Mouse (Mus musculus) heart, embryonic 11.5 days (tissue): ENCODE measurements at regions not wholly inside any gene's neighbourhood (a gene's known extent, or its start where the extent isn't known, plus 50 kb on each side); places are given as distances from the start of the nearest gene placed in this dataset.

Source experiments
- ATAC-seq: fragments of 200-750 bp; cut with Nextera tagmentation; replicated peaks from 2 replicates; pipeline ENCODE4 v1.8.0; 2017; ENCODE audit warnings: moderate library complexity; ENCODE audit not compliant: insufficient number of reproducible peaks, low FRiP score, low TSS enrichment
- H3K27ac ChIP-seq: fragments of 300-500 bp; sonication (generic); 2 replicates; pipeline ENCODE4 v1.5.1; 2014; ENCODE audit warnings: mild to moderate bottlenecking, low read depth, low read length
- H3K27me3 ChIP-seq: fragments of 300-500 bp; sonication (generic); 2 replicates; pipeline ENCODE4 v1.6.1; 2014; ENCODE audit warnings: mild to moderate bottlenecking, low read length, mixed read lengths; ENCODE audit not compliant: control insufficient read depth, insufficient read depth
- H3K36me3 ChIP-seq: fragments of 300-500 bp; sonication (generic); 2 replicates; pipeline ENCODE4 v1.6.1; 2014; ENCODE audit warnings: mild to moderate bottlenecking, low read length, moderate library complexity, mixed read lengths; ENCODE audit not compliant: control insufficient read depth, insufficient read depth
- H3K4me1 ChIP-seq: fragments of 300-500 bp; sonication (generic); 2 replicates; pipeline ENCODE4 v1.6.1; 2014; ENCODE audit warnings: low read length; ENCODE audit not compliant: control insufficient read depth, insufficient read depth
- H3K4me2 ChIP-seq: fragments of 300-500 bp; sonication (generic); 2 replicates; pipeline ENCODE4 v1.6.1; 2014; ENCODE audit warnings: mild to moderate bottlenecking, moderate library complexity
- H3K4me3 ChIP-seq: fragments of 300-500 bp; sonication (generic); 2 replicates; pipeline ENCODE4 v1.5.1; 2014; ENCODE audit warnings: low read depth, low read length
- H3K9ac ChIP-seq: fragments of 300-500 bp; sonication (generic); 2 replicates; pipeline ENCODE4 v1.6.1; 2014; ENCODE audit warnings: mild to moderate bottlenecking, low read depth, low read length, moderate library complexity
- H3K9me3 ChIP-seq: fragments of 300-500 bp; sonication (generic); replicated peaks from 2 replicates; pipeline ENCODE4 v1.6.1; 2016; ENCODE audit warnings: low read length; ENCODE audit not compliant: control insufficient read depth
- WGBS: fragments of 180-500 bp; shearing (Covaris S2); extraction: QIAGEN DNeasy Blood & Tissue Kit; methylation state at CpG from one replicate; pipeline ENCODE4 v1.1.7; 2014; ENCODE audit not compliant: insufficient replicate concordance; 5-methylcytosine and 5-hydroxymethylcytosine counted together

GRCm38 (mm10) chr17:49367791-49368190 is 60.4 kb upstream of the Mocs1 start:
- Histone ChIP-seq H3K27me3 (no peaks in the 10 kb centered on the region), H3K9me3 (no peaks in the 10 kb centered on the region), H3K27ac (no peak overlapping the region), H3K9ac (no peak overlapping the region), H3K4me1 (no peaks in the 10 kb centered on the region), H3K4me3 (no peak overlapping the region), H3K4me2 (no peak overlapping the region), H3K36me3 (no peaks in the 10 kb centered on the region)
- ATAC-seq = no peak
- 77% methylated on average over 4 of the region's 4 CpGs for WGBS

- Histone ChIP-seq H3K9me3 (no peaks in the 10 kb centered on the region), H3K9ac (no peak overlapping the region), H3K27ac (no peak overlapping the region), H3K4me2 (no peak overlapping the region), H3K4me1 (no peaks in the 10 kb centered on the region), H3K4me3 (no peak overlapping the region), H3K27me3 (no peaks in the 10 kb centered on the region), H3K36me3 (no peaks in the 10 kb centered on the region)
- 75% methylated on average over 2 of the region's 2 CpGs for WGBS
- no peak for ATAC-seq
These were observed 59.5 kb upstream of the Mocs1 start for GRCm38 (mm10) chr17:49368476-49369269.

- H3K27me3 ChIP-seq = no peaks in the 10 kb centered on the region
- no peak overlapping the region for H3K4me2 ChIP-seq
- H3K9ac ChIP-seq = no peak overlapping the region
- 58% methylated on average over 11 of the region's 11 CpGs for WGBS
- no peaks in the 10 kb centered on the region for H3K9me3 ChIP-seq
- no peak overlapping the region for H3K27ac ChIP-seq
- no peak overlapping the region for H3K4me3 ChIP-seq
- ATAC-seq = no peak
- no peaks in the 10 kb centered on the region for H3K4me1 ChIP-seq
- H3K36me3 ChIP-seq = no peaks in the 10 kb centered on the region
These were observed 50.5 kb upstream of the Mocs1 start for GRCm38 (mm10) chr17:49377626-49378025.
